Mouse (Mus musculus): Measurements from ENCODE around the gene Magea2.
A peak's percentile ranks its signal among the peaks of the same experiment; 100 is the strongest.
"Not testable (repeated sequence)": the region's sequence is repeated elsewhere in the genome, so short reads cannot be mapped to it uniquely, and the experiment has no call there.

Gene Magea2

DNA sequence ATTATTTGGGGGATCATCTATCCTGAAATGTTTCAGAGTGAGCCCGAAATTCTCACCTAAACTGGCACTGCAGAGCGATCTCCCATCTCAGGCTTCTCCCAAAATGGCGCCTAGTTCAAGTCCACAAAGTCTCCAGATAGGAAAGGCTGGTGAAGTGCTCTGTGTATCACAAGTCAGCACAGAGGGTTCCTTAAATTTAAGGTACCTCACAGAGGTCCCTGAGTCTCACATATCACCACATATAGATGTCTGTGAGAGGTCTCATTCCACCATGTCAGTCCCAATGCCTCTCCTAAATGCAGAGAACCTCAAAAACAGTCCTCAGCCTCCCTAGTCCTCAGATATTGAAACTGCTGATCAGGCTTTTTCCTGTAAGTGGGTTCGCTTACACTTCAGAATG, at the start of gene Magea2:
TSS of gene Magea2 (minus strand) at position 101 of the 400 bp plus-strand sequence.
- not testable (repeated sequence) for DNase-seq (ENCODE audit: low spot score)

DNA sequence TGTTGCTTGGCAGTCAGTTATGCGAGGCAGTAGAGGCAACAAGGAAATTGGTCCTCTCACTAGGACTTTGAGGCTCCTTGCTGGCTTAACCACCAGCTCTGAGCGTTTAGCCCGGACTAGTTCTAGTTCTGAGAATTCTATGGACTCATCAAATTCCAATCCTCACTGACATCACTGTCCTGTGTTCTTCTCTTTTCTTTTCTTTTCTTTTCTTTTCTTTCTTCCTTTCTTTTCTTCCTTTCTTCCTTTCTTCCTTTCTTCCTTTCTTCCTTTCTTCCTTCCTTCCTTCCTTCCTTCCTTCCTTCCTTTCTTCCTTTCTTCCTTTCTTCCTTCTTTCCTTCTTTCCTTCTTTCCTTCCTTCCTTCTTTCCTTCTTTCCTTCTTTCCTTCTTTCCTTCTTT, 34.8 kb upstream of the Magea2 start, which contains the start of gene Cldn34b2:
TSS of gene Cldn34b2 (minus strand) at position 101 of the 400 bp plus-strand sequence.
- not testable (repeated sequence) for DNase-seq (ENCODE audit: low spot score)

DNA sequence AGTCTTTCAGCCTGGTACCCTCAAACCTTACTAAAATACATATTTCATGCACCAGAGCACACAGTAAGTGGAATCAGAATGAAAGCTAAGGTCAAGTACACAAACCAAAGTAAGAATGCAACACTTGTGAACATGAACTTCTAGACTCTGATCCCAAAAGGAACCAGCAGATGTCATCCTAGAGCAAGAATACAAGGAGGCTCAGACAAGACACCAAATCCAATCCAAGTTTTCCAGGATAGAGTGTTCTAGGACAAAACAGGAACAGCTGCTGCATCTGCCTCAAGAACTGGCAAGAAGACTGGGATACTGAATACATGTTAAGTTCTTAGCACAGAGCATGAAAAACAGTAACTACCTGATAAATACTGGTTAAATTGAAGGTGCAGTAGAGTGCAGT, 4.6 kb upstream of the Magea2 start:
- DNase-seq (ENCODE audit: low spot score) = peak; percentile 27

DNA sequence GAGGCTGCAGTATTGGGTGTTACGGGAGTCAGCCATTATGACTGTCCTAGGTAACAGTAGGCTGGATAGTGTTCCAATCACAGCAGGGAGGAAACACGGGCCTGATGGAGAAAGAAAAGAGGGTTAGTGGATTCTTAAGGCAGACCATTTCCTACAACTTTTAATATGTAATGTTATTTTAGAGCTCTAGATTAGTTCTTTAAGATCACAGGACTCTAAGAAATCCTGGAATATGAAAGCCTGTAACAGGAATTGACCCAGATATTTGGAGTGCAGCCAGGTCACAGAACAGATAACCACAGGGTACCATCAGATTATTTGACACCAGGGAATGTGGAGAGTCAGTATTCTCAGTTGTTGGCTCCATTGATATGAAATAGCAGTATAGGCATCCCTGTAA, 3.8 kb downstream of the Magea2 start, which contains the start of gene Magea1:
TSS of gene Magea1 (minus strand) at position 101 of the 400 bp plus-strand sequence.
- DNase-seq (ENCODE audit: low spot score) = not testable (repeated sequence)

DNA sequence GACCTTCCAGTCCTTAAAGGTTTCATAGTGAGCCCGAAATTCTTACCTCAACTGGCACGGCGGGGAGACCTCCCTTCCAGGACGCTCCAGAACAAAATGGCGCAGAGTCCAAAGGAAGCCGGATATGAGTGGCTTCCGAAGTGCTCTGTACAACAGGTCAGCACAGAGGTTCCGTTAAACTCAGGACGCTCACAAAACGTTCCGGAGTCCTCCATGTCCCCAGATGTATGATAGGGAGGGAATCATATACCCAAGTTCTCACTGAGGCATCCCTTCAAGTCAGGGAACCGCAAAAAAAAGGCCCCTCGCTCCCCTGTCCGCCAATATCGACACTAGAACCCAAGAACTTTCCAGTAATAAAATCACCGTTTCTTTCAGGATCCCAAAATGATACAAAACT, 30.4 kb downstream of the Magea2 start, which contains the start of gene Magea5:
TSS of gene Magea5 (minus strand) at position 101 of the 400 bp plus-strand sequence.
- DNase-seq (ENCODE audit: low spot score) = not testable (repeated sequence)

DNA sequence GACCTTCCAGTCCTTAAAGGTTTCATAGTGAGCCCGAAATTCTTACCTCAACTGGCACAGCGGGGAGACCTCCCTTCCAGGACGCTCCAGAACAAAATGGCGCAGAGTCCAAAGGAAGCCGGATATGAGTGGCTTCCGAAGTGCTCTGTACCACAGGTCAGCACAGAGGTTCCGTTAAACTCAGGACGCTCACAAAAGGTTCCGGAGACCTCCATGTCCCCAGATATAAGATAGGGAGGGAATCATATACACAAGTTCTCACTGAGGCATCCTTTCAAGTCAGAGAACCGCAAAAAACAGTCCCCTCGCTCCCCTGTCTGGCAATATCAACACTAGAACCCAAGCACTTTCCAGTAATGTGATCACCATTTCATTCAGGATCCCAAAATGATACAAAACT, 97.7 kb downstream of the Magea2 start, which contains the start of gene Magea8:
TSS of gene Magea8 (minus strand) at position 101 of the 400 bp plus-strand sequence.
- not testable (repeated sequence) for DNase-seq (ENCODE audit: low spot score)

Data from retina, embryonic 14.5 days (tissue).